Mouse (Mus musculus): ENCODE measurements around the gene Chl1. TPM values are rescaled to one million over a fixed set of nuclear protein-coding genes. Genes with fewer than 3 reads are reported as not detected.

The Chl1 gene
- polyA plus RNA-seq, 1 experiment from 2014 or later: 127 TPM

DNA sequence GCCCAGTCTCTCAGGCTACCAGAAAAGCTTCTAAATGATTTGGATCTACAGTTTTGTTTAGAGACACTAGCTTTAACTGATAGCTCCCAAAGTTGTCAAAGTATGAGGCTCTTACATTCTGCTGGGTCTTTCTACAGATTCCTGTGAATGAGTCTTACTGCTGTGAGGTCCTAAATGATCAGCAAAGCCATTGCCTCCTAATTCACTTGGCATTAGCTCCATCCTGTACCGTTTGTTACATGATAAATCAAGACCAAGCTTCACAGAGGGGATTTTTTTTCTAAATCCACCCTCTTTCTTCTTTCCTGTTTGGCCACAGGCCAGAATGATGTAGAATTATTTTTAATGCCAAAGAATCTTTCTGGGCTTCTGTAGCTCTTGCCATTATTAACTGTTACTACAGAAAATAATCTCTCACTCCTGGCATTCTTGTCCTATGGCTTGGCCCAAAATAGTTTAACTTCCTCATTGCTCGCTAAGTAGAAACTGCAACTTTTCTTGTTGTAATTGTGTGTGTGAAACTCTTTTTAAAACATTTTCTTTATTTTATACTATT is 280.8 kb downstream of the Chl1 start:
- no peaks in the 10 kb centered on the region for H3K27me3 ChIP-seq (replicated peaks; ENCODE audit: control insufficient read depth, insufficient read depth, low read length)
- no peak for ATAC-seq
- H3K9ac ChIP-seq (replicated peaks; ENCODE audit: low read depth, low read length): no peak overlapping the region
- H3K36me3 ChIP-seq (ENCODE audit: control insufficient read depth, insufficient read depth): no peaks in the 10 kb centered on the region
- no peaks in the 10 kb centered on the region for H3K4me1 ChIP-seq (replicated peaks; ENCODE audit: control insufficient read depth, insufficient read depth, low read length)
- H3K4me3 ChIP-seq (replicated peaks; ENCODE audit: low read length): no peak overlapping the region
- H3K27ac ChIP-seq (ENCODE audit: low read length): no peak overlapping the region
- no peaks in the 10 kb centered on the region for H3K9me3 ChIP-seq (ENCODE audit: control insufficient read depth, low read length)
- WGBS: 62% methylated on average over 2 of the region's 2 CpGs
- H3K4me2 ChIP-seq (ENCODE audit: low read length): no peak overlapping the region

DNA sequence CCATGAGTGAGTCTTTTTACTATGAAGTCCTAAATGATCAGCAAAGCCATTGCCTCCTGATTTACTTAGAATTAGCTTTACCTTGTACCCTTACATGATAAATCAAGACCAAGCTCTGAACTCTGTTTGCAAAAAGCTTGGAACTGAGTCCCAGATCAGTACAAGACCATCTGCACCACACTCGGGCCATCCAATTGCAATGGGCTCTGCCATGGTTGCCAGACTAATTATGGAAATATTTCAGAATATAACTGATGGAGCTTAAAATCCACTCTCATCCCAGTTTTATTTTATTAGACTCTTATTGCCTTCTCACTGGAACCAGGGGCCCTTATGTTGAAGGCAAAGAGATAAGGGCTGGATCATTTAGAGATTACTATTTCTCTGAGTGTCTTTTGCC is 284.9 kb downstream of the Chl1 start:
- ATAC-seq: no peak
- Histone ChIP-seq H3K27ac (ENCODE audit: low read length) (no peak overlapping the region), H3K36me3 (ENCODE audit: control insufficient read depth, insufficient read depth) (no peaks in the 10 kb centered on the region), H3K4me1 (replicated peaks; ENCODE audit: control insufficient read depth, insufficient read depth, low read length) (no peaks in the 10 kb centered on the region), H3K27me3 (replicated peaks; ENCODE audit: control insufficient read depth, insufficient read depth, low read length) (no peaks in the 10 kb centered on the region), H3K9me3 (ENCODE audit: control insufficient read depth, low read length) (no peaks in the 10 kb centered on the region), H3K9ac (replicated peaks; ENCODE audit: low read depth, low read length) (no peak overlapping the region), H3K4me2 (ENCODE audit: low read length) (no peak overlapping the region), H3K4me3 (replicated peaks; ENCODE audit: low read length) (no peak overlapping the region)
- WGBS: 63% methylated on average over 1 of the region's 1 CpGs
